Mouse (Mus musculus): ENCODE measurements around the gene Slc6a6.

Gene Slc6a6

DNA sequence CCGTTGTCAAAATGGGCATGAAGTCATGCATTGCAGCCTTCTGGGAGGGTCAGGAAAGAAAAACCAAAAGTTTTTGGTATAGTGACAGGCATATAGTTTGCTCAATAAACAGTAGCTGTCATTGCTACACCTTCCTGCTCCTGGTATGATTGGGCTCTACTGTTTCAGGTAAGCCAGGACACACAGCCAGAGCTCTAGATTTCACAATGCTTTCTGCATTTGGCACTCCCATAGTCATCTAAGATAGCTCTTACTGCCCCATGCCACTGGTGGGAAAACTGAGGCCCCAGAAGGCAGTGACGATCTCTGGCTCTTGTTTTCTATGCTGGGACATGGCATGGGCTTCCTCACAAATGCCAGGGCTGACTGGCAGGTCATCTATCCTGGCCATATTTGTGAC lies 19.6 kb downstream of the Slc6a6 start:
- DNase-seq (ENCODE audit: low spot score) = no peak

DNA sequence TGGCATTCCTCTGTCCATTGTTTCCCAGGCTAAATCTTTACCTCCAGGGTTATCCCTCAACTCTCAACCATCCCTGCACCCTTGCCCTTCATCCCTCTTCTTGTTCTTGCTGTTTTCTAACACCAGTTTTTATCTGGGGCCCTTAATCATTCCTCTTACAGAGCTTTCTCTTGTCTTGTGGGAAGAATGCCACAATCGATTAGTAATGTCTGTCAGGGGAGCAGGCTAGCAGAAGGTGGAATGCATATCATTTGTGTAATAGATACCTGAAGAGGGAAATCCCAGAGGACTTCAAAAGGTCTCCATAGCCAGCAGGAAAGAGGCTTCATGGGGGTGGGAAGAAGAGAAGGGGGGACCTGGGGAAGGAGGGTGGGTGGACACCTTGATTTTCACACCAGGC lies 20.6 kb downstream of the Slc6a6 start:
- DNase-seq (ENCODE audit: low spot score) = no peak

DNA sequence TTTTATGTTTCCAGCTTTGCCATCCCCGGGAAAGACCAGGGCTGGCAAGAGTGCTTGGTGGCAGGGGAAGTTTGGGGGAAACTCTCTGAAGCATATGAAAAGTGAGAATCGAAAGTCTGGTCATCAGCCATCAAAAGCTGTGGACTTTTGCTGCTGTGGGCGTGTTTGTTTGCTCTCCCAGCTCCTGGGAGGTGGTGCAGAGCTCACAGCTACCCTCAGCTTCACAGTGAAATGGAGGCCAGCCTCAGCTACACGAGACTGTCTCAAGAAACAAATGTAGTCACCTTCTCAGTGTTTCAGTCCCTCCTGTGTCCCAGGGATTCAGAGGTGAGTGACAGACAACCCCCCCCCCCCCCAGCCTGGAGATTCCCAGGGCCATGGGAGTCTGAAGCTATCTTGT lies 21.8 kb downstream of the Slc6a6 start:
- no peak for DNase-seq (ENCODE audit: low spot score)

DNA sequence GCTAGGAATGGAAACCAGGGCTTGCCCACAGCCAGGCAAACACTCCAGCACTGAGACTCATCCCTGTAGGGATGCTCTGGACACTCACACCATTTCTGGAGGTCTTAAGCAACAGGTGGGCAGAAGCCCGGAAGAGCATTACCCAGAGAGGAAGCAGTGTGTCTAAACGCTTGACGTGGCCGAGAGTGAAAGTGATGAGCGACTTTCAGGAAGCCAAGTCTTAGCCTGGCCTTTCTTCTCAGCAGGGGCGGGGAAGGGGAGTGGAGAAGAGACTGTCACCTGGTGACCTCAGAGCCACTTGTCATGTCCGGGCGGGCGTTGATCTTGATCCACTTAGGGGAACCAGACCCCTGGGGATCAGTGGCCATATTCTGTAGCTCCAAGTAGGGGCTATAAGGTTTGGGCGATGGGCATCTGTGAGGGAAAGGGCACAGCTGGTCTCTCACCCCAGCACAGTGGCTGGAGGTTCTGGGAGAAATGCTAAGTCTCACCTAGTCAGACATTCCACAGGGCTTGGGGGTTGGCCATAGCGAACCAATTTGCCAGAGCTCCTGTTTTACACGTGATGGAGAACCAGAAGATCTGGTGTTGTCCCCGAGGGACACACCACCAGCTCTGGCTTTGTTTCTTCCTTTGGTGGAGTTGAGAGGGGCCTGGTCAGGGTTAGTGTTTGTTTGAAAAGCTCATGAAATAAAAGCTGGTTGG lies 22.4 kb downstream of the Slc6a6 start:
- DNase-seq (ENCODE audit: low spot score) = no peak

DNA sequence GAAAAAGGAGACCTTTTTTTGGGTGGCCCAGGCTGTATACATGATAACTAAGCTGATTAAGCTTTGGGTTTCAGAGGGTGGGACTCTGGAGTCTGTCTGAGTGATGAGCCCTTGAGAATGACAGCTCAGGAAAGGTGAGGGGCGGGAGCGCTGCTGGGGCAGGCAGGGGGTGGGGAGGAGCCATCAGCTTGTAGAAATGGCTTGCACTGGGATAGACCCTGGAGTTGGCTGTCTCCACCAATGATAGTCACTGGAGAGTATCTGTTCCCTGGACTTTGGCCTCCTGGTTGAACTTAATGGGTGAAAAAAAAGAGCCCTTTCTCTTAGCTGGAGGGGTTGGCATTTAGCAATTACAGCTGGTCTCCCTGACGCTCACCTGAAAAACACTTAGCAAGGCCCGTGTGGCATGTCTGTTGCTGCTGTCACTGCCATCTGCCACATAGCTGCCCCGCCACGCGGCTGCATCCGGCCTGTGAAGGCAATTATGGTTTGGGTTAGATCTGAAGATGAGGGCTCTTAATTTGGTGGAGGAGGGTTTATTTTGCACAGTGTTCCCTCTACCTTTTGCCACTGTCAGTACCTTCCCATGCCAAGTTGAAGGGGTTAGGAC lies 23.5 kb downstream of the Slc6a6 start:
- DNase-seq (ENCODE audit: low spot score) = no peak

DNA sequence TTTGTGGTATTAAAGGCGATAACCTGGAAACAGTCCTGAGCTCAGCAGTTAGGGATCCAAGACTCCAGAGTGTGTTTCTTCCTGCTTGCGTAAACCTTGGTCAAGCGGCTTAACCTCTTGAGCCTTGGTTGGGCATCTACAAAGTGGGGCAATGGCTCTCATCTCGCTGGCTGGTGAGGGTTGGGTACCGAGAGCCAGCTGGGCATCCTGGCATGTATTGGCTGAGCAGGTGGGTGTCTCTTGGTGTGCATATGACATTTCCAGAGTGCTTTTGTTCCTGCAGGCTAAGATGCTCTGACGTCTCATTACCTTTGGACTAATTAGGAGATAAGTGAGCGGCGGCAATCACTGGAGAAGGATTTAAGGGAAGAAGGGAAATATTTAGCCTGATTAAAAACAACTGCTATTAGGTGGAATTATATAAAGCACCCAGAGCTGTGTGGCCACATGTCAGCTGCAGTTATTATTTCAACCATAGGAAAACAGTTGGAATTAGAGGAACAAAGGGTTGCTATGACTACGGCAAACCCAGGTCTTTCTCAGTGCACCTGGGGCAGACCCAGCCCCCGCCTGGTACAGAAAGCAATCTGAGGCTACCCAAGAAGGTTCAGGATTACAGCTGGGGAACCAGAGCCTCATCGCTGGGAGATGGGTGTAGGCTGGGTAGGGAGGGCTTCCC lies 24.2 kb downstream of the Slc6a6 start:
- DNase-seq (ENCODE audit: low spot score) = no peak

DNA sequence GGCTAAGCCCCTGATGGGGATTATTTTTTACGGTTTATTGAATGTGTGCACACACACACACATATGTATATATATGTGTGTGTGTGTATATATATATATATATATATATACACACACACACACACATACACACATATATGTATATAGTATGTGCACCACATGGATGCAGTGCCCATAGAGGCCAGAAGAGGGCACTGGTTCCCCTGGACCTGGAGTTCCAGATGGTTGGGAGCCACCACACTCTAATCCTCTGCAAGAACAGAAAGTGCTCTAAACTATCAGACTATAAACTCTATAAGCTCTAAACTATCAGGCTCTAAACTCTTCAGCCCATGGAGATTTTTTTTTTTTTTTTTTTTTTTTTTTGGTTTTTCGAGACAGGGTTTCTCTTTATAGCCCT lies 25.1 kb downstream of the Slc6a6 start:
- no peak for DNase-seq (ENCODE audit: low spot score)

DNA sequence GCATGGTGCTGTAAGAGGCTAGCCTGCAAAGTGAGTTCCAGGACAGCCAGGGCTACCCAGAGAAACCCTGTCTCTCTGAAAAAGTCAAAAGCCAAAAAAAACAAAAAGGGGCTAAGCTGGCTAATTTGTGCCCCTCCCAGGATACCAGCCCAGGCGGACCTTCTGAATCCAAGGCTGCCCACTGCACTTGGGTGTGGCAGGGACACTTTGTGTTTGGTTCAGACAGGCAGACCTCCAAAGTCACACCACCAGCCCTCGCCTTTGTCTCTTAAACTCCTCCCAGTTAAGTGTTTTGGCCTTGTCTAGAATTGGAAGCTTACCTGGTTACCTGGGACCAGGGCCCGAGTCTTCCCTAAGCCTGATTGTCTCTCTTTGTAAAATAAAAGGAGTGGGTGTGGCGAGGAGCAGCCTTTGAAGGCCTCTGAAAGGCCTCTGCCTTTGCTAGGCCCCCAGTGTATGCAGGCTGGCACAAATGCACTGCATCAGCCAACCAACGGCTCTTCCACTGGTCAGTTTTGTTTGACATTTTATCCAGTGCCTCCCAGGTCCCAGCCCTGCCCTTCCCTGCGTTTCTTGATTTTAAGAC lies 26.6 kb downstream of the Slc6a6 start:
- no peak for DNase-seq (ENCODE audit: low spot score)

DNA sequence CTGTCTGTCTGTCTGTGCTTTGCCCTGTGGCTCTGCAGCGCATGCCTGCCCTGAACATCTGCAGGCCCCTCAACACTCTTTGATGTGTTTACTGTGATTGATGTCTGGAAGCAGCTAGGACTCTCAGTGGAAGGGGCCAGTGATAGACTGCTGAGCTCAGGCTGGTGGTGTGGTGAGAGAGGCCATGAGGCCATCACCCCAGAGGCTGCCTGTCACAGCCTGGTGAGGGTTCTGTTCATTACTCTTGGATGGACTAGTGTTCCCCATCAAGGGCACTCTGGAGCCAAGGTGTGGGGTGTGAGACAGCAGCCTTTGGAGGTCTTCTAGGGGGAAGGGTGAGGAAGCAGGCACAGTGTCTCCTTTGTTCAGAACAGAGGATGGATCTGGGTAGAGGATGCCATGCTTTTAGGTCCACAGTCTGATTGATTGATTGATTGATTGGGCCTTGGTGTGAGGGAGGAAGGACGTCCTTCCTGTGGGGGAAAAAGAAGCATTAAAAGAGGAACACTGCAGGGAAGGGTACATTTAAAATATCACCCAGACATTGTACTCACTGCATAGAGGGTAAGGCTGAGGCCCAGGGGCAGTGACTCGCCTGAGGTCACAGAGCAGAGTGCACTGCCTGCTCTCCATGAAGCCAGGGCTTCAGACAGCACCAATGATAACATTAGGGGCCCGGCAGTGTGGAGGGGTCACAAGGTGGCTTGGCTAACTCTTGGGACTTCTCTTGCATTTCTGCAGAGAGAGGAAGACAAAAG lies 28.4 kb downstream of the Slc6a6 start:
- no peak for DNase-seq (ENCODE audit: low spot score)

DNA sequence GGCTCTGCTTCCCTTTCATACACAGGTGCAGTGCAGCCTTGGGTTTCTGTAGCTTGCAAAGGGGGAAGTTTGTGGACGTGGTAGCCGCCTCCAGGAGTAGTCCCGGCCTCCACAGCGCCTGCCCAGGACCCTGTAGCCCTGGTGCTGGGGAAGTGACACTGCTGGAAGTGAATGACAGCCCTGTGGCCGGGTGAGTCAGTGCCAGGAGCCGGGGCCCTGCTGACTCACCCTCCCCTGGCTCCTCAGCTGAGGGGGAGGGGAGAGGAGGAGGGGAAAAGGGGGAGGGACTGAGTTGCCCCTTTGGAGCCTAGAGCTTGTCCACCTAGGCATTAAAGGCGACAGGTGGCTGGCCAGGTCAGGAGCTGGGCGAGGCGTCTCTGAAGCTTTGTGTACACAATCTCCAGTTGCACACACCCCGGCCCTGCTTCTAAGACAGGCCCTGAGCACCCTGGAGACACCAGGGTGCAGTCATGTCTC lies 29.0 kb downstream of the Slc6a6 start:
- DNase-seq (ENCODE audit: low spot score) = peak; percentile 67

DNA sequence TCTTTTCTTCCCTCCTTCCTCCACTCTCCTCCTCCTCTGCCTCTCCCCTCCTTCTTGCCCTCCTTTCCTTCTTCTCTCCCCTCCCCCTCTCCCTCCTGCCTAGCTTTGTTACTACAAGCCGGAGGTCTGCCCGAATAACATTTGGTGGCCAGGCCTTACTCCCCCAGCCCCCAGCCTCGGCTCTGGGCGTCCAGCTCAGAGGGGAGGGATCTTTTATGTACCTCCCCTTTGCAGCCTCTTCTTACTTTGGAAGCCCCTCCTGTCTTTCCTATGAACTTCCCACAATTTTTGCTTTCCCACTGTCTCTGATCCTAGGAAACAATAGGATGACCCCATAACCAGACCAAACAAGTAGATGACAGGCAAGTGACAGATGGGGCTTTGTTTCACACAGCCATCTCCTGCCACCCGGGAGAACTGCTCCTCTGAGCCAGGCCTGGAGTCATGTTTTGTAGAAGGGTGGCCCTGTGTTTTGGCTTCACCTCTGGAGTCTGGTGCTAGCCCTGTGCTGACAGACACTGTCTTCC lies 29.6 kb downstream of the Slc6a6 start:
- DNase-seq (ENCODE audit: low spot score) = peak; percentile 73

DNA sequence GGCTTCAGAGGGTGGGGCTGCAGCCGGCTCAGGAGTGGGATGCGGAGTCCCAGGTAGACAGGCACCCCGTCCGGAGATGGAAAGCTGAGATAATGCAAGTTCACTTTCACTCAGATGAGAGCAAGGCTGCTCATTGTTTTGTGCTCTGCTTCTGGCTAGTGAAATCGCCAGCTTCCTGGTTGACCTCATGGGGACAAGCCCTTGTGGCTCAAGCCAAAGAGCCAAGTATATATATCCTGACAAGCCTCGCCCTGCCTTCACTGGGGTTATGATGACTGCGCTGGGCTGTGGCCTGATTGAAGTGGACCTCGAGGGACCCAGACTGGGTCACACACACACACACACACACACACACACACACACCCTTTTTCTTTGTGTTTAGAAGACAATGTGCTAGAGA lies 31.2 kb downstream of the Slc6a6 start:
- no peak for DNase-seq (ENCODE audit: low spot score)

DNA sequence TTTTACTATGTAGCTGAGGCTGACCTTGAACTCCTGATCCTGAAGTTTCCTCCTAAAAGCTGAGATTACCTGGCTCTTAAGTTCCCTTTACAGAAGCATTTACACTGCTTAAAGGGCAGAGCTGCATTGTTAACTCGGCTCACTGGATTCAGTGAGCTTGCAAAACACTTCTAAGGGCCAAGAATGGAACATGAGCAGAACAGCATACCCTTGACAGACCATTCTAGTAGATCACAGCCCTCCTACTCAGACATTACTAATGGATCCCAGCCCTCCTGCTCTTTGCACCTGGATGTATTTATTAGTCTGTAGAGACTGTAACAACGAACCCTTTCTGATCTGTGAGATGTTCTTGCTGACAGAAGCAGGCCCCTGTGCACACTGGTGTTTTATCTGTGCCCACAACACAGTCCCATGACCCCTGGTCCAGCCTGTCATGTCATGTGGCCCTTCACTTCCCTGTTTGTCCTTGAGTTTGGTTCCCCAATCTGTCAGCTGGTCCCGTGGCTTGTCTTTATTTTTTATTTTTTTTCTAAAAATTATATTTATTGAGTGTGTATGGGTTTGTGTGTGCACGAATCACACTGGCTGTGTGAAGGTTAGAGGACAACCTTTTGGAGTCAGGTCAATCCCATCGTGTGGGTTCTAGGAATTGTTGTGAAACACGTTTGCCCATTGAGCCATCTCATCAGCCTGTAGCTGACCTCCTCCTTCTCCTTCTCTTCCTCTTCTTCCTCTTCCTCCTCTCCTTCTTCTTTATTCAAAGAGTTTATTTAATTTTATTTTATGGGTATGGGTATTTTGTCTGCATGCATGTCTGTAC lies 32.3 kb downstream of the Slc6a6 start:
- DNase-seq (ENCODE audit: low spot score) = no peak

DNA sequence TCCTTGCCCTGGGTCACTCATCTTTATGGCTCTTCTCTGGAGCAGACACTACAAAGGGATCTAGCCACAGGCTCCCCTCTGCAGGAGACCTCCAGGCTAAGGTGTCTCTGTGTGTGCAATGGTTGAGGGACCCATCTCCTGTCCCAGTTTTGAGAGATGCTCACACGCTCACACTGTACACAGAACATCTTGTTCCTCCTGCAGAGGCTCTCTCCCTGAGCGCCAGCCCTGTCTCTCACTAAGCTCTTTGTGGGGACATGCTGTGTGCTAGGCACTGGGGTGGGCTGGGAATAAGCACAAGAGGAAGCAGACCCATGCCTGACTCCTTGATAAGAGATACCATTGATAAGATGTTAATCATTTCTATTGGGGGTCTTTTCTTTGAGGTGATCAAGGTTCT lies 34.2 kb downstream of the Slc6a6 start:
- no peak for DNase-seq (ENCODE audit: low spot score)

DNA sequence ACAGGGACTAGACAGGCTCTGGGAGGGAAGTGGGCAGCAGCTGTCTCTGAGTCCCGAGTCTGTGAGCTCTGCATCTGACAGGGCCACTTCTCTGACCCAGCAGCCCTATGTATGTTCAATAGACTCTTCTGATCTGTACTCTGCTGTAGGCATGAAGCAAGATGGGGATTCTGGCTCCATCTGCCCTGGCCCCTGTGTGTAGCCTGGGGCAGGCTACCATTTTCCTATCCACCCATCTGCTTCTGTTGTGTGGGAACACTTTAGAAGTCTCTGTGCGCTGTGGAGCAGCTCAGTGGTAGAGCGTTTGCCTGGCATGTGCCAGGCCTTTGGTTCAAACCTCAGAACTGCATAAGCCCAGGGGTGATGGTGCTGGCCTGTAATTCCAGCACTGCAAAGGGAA lies 34.8 kb downstream of the Slc6a6 start:
- DNase-seq (ENCODE audit: low spot score) = no peak

DNA sequence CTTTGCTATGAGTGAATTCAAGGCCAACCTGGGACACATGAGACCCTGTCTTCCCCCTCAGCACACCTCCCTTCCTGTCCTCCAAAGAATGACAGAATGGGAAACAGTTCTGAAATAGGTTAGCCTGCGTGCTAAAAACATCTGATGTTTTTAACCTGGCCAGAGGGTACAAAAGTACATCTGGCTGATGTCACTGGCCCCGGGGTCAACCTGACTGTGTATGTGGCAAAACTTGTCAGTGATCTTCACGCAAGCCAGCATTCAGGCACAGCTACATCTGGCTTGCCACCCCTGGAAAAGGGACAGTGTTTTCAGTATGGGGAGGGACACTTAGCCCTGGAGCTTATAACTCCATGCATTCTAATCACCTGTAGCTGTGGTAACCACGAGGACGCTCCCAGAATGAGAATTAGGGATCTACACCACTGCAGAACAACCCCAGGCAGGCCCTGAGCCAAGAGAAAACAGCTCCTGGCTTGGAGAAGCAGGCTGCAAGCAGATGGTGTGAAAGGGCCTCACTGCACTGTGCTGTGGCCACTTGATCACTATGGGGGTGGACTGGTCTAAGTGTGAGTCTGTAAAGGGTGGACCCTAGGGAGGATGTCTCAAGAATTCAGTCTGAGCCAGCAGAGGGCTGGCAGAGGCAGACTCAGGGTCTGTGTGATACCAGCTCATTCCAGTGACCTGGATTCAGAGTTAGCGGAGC lies 35.3 kb downstream of the Slc6a6 start:
- DNase-seq (ENCODE audit: low spot score) = peak; percentile 61

DNA sequence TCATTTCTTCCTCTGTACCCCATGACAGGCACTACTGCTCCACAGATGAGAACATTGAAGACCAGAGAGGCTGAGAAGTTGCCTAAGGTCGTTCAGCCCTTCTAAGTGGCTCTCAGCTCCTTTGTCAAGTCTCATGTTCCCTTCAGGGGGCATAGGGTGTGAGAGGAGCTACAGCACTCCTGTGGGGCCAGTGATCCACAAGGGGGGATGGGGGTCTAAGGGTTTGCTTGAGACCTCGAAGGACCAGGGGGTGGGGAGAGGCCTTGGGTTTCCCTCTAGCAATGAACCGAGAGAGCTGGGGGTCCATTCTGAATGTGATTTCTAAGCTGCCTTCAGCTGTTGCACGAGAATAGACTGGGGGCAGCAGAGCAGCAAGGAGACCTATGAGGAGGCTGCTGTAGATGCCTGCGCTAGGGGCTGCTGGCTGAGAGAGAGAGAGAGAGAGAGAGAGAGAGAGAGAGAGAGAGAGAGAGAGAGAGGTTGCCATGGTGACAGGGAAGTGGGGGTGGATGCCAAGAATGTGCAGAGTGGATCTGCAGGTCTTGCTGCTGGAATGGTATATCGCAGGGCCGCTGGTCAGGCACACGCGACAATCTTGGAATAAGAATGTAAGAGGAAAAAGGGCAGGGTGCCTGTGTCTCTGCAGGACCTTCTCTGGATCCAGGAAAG lies 36.1 kb downstream of the Slc6a6 start:
- peak; percentile 75 for DNase-seq (ENCODE audit: low spot score)

DNA sequence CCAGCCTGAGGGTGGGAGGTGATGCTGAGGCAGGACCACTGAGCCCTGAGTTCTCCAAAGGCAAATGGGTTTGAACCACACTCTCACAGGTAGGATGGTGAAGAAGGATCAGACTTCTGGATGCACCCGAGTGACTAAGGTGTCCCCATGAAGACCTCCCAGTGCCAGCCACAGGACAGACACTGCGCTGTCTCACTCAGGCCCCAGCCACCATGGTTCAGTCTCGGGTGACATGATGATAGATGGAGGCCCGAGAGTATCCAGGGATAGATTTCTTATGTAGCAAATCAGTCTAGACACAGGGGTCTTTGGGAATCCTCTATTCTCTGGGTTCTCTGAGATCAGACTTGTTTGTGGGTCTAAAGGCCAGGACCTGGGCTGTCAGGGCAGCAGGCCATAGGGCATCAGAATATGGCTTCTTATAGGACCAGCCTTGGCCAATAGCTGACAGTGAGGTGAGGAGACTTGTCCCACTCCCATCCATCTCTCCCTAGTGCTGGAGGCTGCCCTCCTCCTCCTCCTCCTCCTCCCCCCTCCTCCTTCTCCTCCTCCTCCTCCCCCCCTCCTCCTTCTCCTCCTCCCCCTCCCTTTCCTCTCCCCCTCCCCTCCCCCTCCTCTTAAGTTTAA lies 36.8 kb downstream of the Slc6a6 start:
- DNase-seq (ENCODE audit: low spot score) = no peak

DNA sequence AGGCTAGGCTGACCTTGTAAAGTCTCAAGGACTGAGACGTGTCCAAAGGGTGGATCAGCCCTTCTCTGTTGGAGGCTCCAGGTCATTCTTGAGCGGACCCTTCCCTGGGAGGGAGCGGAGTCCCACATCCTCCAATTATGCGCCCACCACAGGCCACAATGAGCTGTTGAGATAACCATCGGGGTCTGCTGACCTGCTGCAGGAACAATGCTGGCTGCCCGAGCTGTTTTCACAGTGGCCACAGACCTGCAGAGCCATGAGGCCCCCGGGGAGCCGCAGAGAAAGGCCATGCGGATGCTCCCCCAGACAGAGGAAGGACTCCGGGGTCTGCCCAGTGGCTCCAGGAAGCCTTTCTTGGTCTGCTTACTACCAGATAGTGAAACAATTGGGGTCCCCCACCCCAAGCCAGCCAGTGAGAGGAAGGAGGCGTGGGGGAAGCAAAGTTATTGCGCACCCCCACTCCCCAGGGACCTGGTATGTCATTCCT lies 37.4 kb downstream of the Slc6a6 start:
- DNase-seq (ENCODE audit: low spot score) = no peak

Data from retina, embryonic 14.5 days (tissue).